Mouse (Mus musculus) liver, embryonic 14.5 days (tissue): ENCODE measurements at regions not wholly inside any gene's neighbourhood (a gene's known extent, or its start where the extent isn't known, plus 50 kb on each side); places are given as distances from the start of the nearest gene placed in this dataset.

Experiments
- CTCF ChIP-seq: IDR thresholded peaks from 2 replicates; pipeline ENCODE4 v1.5.1; 2016; ENCODE audit warnings: antibody characterized with exemption, low read depth, control low read depth
- EP300 ChIP-seq: IDR thresholded peaks from 2 replicates; pipeline ENCODE4 v1.6.1; 2016; ENCODE audit warnings: antibody characterized with exemption, low read depth

DNA sequence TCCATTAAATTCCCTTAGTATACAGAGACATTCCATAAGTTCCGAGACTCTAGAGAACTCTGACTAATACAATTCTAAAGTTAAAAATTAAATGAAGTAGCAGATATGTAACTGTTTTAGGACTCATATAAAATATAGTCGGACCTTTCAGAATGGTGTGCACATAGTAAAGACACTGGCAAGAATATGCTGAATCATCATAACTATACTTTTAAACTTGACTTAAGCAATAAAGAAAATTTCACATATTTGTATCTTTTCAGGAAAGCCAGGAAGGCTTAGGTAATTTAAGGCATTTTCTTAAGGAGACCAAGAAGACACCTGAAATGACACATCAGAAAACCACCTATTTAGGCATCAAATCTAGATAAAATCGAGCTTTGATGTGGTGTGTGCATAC is 156.0 kb upstream of the Rgs1 start:
- TF ChIP-seq CTCF (no peak), EP300 (no peak)
